Mouse (Mus musculus) C2C12 (cell line): Measurements from ENCODE around the gene Skp1a. TPM values are rescaled to one million over a fixed set of nuclear protein-coding genes. Genes with fewer than 3 reads are reported as not detected.
A peak's percentile ranks its signal among the peaks of the same experiment; 100 is the strongest.

ENCODE experiments used
- H3K27me3 ChIP-seq: one replicate; pipeline ENCODE4 v1.6.1; 2011; ENCODE audit not compliant: control insufficient read depth, insufficient read depth, insufficient read length
- H3K36me3 ChIP-seq: one replicate; pipeline ENCODE4 v1.6.1; 2011; ENCODE audit not compliant: control insufficient read depth, insufficient read depth
- H3K4me3 ChIP-seq: one replicate; pipeline ENCODE4 v1.5.1; 2011; ENCODE audit warnings: mild to moderate bottlenecking, control low read depth; ENCODE audit not compliant: poor library complexity, insufficient read depth, severe bottlenecking
- H3K79me2 ChIP-seq: one replicate; pipeline ENCODE4 v1.6.1; 2011; ENCODE audit not compliant: control insufficient read depth, insufficient read depth
- H3K79me3 ChIP-seq: one replicate; pipeline ENCODE4 v1.6.1; 2011; ENCODE audit warnings: low read depth, control low read depth
- H3ac ChIP-seq: one replicate; pipeline ENCODE3; 2011; ENCODE audit warnings: low read depth; ENCODE audit not compliant: control insufficient read depth, insufficient read length
- CEBPB ChIP-seq: IDR thresholded peaks from one replicate; pipeline ENCODE4 v1.6.1; 2011; ENCODE audit warnings: low read depth, mild to moderate bottlenecking, control low read depth, moderate library complexity
- CTCF ChIP-seq: IDR thresholded peaks from one replicate; pipeline ENCODE4 v1.5.1; 2011; ENCODE audit not compliant: control insufficient read depth, insufficient read depth, insufficient read length
- FOSL1 ChIP-seq: IDR thresholded peaks from one replicate; pipeline ENCODE4 v1.8.0; 2011; ENCODE audit warnings: mild to moderate bottlenecking, low read length; ENCODE audit not compliant: poor library complexity, insufficient read depth, severe bottlenecking
- MAX ChIP-seq: IDR thresholded peaks from one replicate; pipeline ENCODE4 v1.6.1; 2011; ENCODE audit warnings: mild to moderate bottlenecking, control low read depth
- MYOD1 ChIP-seq: IDR thresholded peaks from one replicate; pipeline ENCODE4 v1.6.1; 2011; ENCODE audit warnings: low read depth; ENCODE audit not compliant: control insufficient read depth, insufficient read length
- MYOG ChIP-seq: IDR thresholded peaks from one replicate; pipeline ENCODE4 v1.6.1; 2011; ENCODE audit not compliant: control insufficient read depth, insufficient read length; ENCODE audit errors: extremely low read depth
- USF1 ChIP-seq: IDR thresholded peaks from one replicate; pipeline ENCODE4 v1.6.1; 2011; ENCODE audit warnings: low read depth, mild to moderate bottlenecking, control low read depth, moderate library complexity
- polyA plus RNA-seq: library from polyadenylated mRNA; unstranded; fragments of >200 nt; fragmentation: generic; extraction: Trizol; gene quantifications from one replicate; pipeline ENCODE4 v1.2.1, GENCODE M21; 2012; ENCODE audit warnings: missing spikeins

The Skp1a gene
- polyA plus RNA-seq, 1 experiment, result 149 TPM

GRCm38 (mm10) chr11:52260878-52261277 is 29.1 kb downstream of the Skp1a start:
- Histone ChIP-seq H3K79me2 (no peaks in the 10 kb centered on the region), H3K79me3 (no peaks in the 10 kb centered on the region), H3K4me3 (no peak overlapping the region), H3ac (no peak overlapping the region), H3K36me3 (peaks cover 14% of the 10 kb centered on the region), H3K27me3 (no peaks in the 10 kb centered on the region)
- TF ChIP-seq MYOD1, result no peak
- no peak for TF ChIP-seq MYOG
- TF ChIP-seq MAX, result peak; percentile 49
- TF ChIP-seq CEBPB, result no peak

GRCm38 (mm10) chr11:52261937-52262336 is 30.1 kb downstream of the Skp1a start:
- Histone ChIP-seq H3K36me3 (peaks cover 13% of the 10 kb centered on the region), H3K27me3 (no peaks in the 10 kb centered on the region), H3ac (no peak overlapping the region), H3K79me3 (no peaks in the 10 kb centered on the region), H3K4me3 (no peak overlapping the region), H3K79me2 (no peaks in the 10 kb centered on the region)
- TF ChIP-seq CTCF, result peak; percentile 74
- TF ChIP-seq CEBPB, result no peak
- no peak for TF ChIP-seq MYOG
- TF ChIP-seq FOSL1, result no peak
- peak; percentile 30 for TF ChIP-seq MAX
- TF ChIP-seq USF1, result no peak
- TF ChIP-seq MYOD1, result no peak

GRCm38 (mm10) chr11:52262338-52262737 is 30.5 kb downstream of the Skp1a start:
- Histone ChIP-seq H3K4me3 (no peak overlapping the region), H3ac (no peak overlapping the region), H3K36me3 (peaks cover 10% of the 10 kb centered on the region), H3K27me3 (no peaks in the 10 kb centered on the region), H3K79me3 (no peaks in the 10 kb centered on the region), H3K79me2 (no peaks in the 10 kb centered on the region)
- TF ChIP-seq USF1 (no peak), FOSL1 (no peak), CTCF (no peak), MYOD1 (no peak), MAX (no peak), MYOG (no peak), CEBPB (no peak)

GRCm38 (mm10) chr11:52264871-52265270 is 33.1 kb downstream of the Skp1a start:
- H3K79me3 ChIP-seq, result no peaks in the 10 kb centered on the region
- no peaks in the 10 kb centered on the region for H3K27me3 ChIP-seq
- TF ChIP-seq MYOG, result no peak
- no peak for TF ChIP-seq MAX
- TF ChIP-seq USF1, result no peak
- TF ChIP-seq MYOD1, result no peak
- TF ChIP-seq CEBPB, result no peak
- TF ChIP-seq CTCF, result no peak
- no peak for TF ChIP-seq FOSL1
- peaks cover 7% of the 10 kb centered on the region for H3K36me3 ChIP-seq
- no peak overlapping the region for H3K4me3 ChIP-seq
- no peaks in the 10 kb centered on the region for H3K79me2 ChIP-seq
- H3ac ChIP-seq, result no peak overlapping the region

GRCm38 (mm10) chr11:52265616-52266307 is 34.0 kb downstream of the Skp1a start:
- TF ChIP-seq USF1 (no peak), MYOD1 (no peak), MAX (no peak), FOSL1 (no peak), CTCF (no peak), CEBPB (no peak), MYOG (no peak)
- no peaks in the 10 kb centered on the region for H3K79me3 ChIP-seq
- H3K79me2 ChIP-seq, result no peaks in the 10 kb centered on the region
- H3ac ChIP-seq, result no peak overlapping the region
- H3K4me3 ChIP-seq, result no peak overlapping the region
- no peaks in the 10 kb centered on the region for H3K36me3 ChIP-seq
- no peaks in the 10 kb centered on the region for H3K27me3 ChIP-seq

GRCm38 (mm10) chr11:52267271-52267670 is 35.5 kb downstream of the Skp1a start:
- Histone ChIP-seq H3K36me3 (no peaks in the 10 kb centered on the region), H3ac (no peak overlapping the region), H3K79me2 (no peaks in the 10 kb centered on the region), H3K79me3 (no peaks in the 10 kb centered on the region), H3K4me3 (no peak overlapping the region), H3K27me3 (no peaks in the 10 kb centered on the region)
- TF ChIP-seq CTCF, result no peak
- TF ChIP-seq CEBPB, result no peak
- no peak for TF ChIP-seq FOSL1
- TF ChIP-seq USF1, result no peak
- TF ChIP-seq MAX, result no peak
- no peak for TF ChIP-seq MYOD1
- no peak for TF ChIP-seq MYOG
